Mouse (Mus musculus) embryo, embryonic 11.5 days (tissue): Measurements from ENCODE around the gene Oprm1.
A peak's percentile ranks its signal among the peaks of the same experiment; 100 is the strongest.

ENCODE experiments used
- DNase-seq: peaks from one replicate; pipeline ENCODE4 v3.0.0-alpha.2; 2012; ENCODE audit warnings: low read depth, low spot score

Gene Oprm1

GRCm38 (mm10) chr10:7041032-7041431 is 282.7 kb downstream of the Oprm1 start:
- DNase-seq: no peak

GRCm38 (mm10) chr10:7043896-7044295 is 285.6 kb downstream of the Oprm1 start:
- DNase-seq: no peak

GRCm38 (mm10) chr10:7047288-7047918 is 289.1 kb downstream of the Oprm1 start:
- DNase-seq: no peak

GRCm38 (mm10) chr10:7047919-7048291 is 289.6 kb downstream of the Oprm1 start:
- DNase-seq: no peak

- DNase-seq: no peak
These were observed 291.6 kb downstream of the Oprm1 start for GRCm38 (mm10) chr10:7049901-7050300.

- DNase-seq: no peak
These were observed 294.2 kb downstream of the Oprm1 start, which contains the start of gene Ipcef1 for GRCm38 (mm10) chr10:7052315-7053017. TSS of gene Ipcef1 (minus strand) at chr10:7052478.

- DNase-seq: no peak
These were observed 296.4 kb downstream of the Oprm1 start for GRCm38 (mm10) chr10:7054560-7055205.

- no peak for DNase-seq
These were observed 299.2 kb downstream of the Oprm1 start for GRCm38 (mm10) chr10:7057546-7057945.

GRCm38 (mm10) chr10:7060326-7060725 is 302.0 kb downstream of the Oprm1 start:
- no peak for DNase-seq

GRCm38 (mm10) chr10:7062993-7063392 is 304.7 kb downstream of the Oprm1 start:
- DNase-seq: no peak

- no peak for DNase-seq
These were observed 305.6 kb downstream of the Oprm1 start for GRCm38 (mm10) chr10:7063752-7064457.

- DNase-seq: no peak
These were observed 310.3 kb downstream of the Oprm1 start for GRCm38 (mm10) chr10:7068608-7069007.

GRCm38 (mm10) chr10:7069090-7069489 is 310.8 kb downstream of the Oprm1 start:
- no peak for DNase-seq

- no peak for DNase-seq
These were observed 312.0 kb downstream of the Oprm1 start for GRCm38 (mm10) chr10:7070100-7070835.

- DNase-seq: no peak
These were observed 312.6 kb downstream of the Oprm1 start for GRCm38 (mm10) chr10:7070924-7071323.

- no peak for DNase-seq
These were observed 315.9 kb downstream of the Oprm1 start for GRCm38 (mm10) chr10:7074231-7074630.

- no peak for DNase-seq
These were observed 317.4 kb downstream of the Oprm1 start for GRCm38 (mm10) chr10:7075661-7076060.

GRCm38 (mm10) chr10:7076201-7076600 is 317.9 kb downstream of the Oprm1 start:
- DNase-seq: peak; percentile 62

- no peak for DNase-seq
These were observed 318.4 kb downstream of the Oprm1 start for GRCm38 (mm10) chr10:7076662-7077211.

GRCm38 (mm10) chr10:7077389-7077808 is 319.1 kb downstream of the Oprm1 start:
- no peak for DNase-seq

- DNase-seq: no peak
These were observed 319.7 kb downstream of the Oprm1 start for GRCm38 (mm10) chr10:7077971-7078370.
